Mouse (Mus musculus) CH12.LX (cell line): ENCODE results near the gene Gas2l2. TPM values are rescaled to one million over a fixed set of nuclear protein-coding genes. Genes with fewer than 3 reads are reported as not detected.

ENCODE experiments used
- DNase-seq: peaks from one replicate; pipeline ENCODE4 v3.0.0-alpha.2; 2013; ENCODE audit errors: extremely low read depth
- H3K27ac ChIP-seq: 2 replicates; pipeline ENCODE4 v1.5.1; 2012; ENCODE audit warnings: low read depth, mild to moderate bottlenecking, control low read depth, moderate library complexity; ENCODE audit not compliant: insufficient read depth
- H3K27me3 ChIP-seq: replicated peaks from 2 replicates; pipeline ENCODE3; 2012; ENCODE audit warnings: inconsistent platforms
- H3K36me3 ChIP-seq, 2 experiments: replicated peaks in 1 of 2; 2 replicates each; pipeline versions ENCODE3 to v1.6.1; 2012; ENCODE audit warnings: inconsistent platforms in 1 of 2, low read length in 1 of 2, mild to moderate bottlenecking in 1 of 2, mixed read lengths in 1 of 2, moderate library complexity in 1 of 2; ENCODE audit not compliant: control insufficient read depth in 1 of 2, insufficient read depth in 1 of 2
- H3K4me1 ChIP-seq, 2 experiments: 2 replicates each; pipeline ENCODE4 v1.6.1; 2012; ENCODE audit warnings: inconsistent platforms in 1 of 2, moderate library complexity in 1 of 2; ENCODE audit not compliant: insufficient read depth in 2 of 2, control insufficient read depth in 1 of 2
- H3K4me2 ChIP-seq: 2 replicates; pipeline ENCODE4 v1.6.1; 2012; ENCODE audit warnings: low read depth, mild to moderate bottlenecking, control low read depth; ENCODE audit not compliant: poor library complexity, insufficient read depth, severe bottlenecking
- H3K4me3 ChIP-seq, 3 experiments: fragments of 150-350 bp in 1 of 3; sonication (generic) in 1 of 3; replicated peaks in 1 of 3; 2 replicates each; pipeline versions ENCODE3 to v1.5.1; 2011 to 2012; ENCODE audit warnings: low read depth in 2 of 3, low read length in 2 of 3, mild to moderate bottlenecking in 2 of 3, moderate library complexity in 2 of 3, control low read depth in 1 of 3, improper control_type of control experiment in 1 of 3, inconsistent platforms in 1 of 3, mixed read lengths in 1 of 3; ENCODE audit not compliant: poor library complexity in 1 of 3
- H3K79me2 ChIP-seq: replicated peaks from 2 replicates; pipeline ENCODE4 v1.6.1; 2012; ENCODE audit warnings: mild to moderate bottlenecking, moderate library complexity; ENCODE audit not compliant: control insufficient read depth, poor library complexity, insufficient read depth, severe bottlenecking; ENCODE audit errors: extremely low read depth
- H3K9ac ChIP-seq: 2 replicates; pipeline ENCODE4 v1.6.1; 2012; ENCODE audit warnings: low read depth, mild to moderate bottlenecking, control low read depth, moderate library complexity; ENCODE audit not compliant: insufficient read depth
- H3K9me3 ChIP-seq: replicated peaks from 2 replicates; pipeline ENCODE3; 2012; ENCODE audit warnings: low read length, inconsistent platforms, mixed read lengths
- BHLHE40 ChIP-seq: IDR thresholded peaks from 2 replicates; pipeline ENCODE4 v1.6.1; 2011; ENCODE audit warnings: mild to moderate bottlenecking, low read depth, low read length, improper control_type of control experiment
- CHD1 ChIP-seq: IDR thresholded peaks from 2 replicates; pipeline ENCODE4 v1.6.1; 2012; ENCODE audit warnings: low read depth, low read length, improper control_type of control experiment, inconsistent platforms
- CHD2 ChIP-seq: IDR thresholded peaks from 2 replicates; pipeline ENCODE4 v1.6.1; 2011; ENCODE audit warnings: low read length, improper control_type of control experiment
- CTCF ChIP-seq, 2 experiments: IDR thresholded peaks in 1 of 2; conservative IDR thresholded peaks in 1 of 2; 2 replicates each; pipeline ENCODE4 v1.5.1; 2011 to 2012; ENCODE audit warnings: low read depth in 2 of 2, low read length in 2 of 2, improper control_type of control experiment in 1 of 2, inconsistent platforms in 1 of 2, mild to moderate bottlenecking in 1 of 2, moderate library complexity in 1 of 2
- E2F4 ChIP-seq: IDR thresholded peaks from 2 replicates; pipeline ENCODE4 v1.6.1; 2011; ENCODE audit warnings: low read depth, low read length, improper control_type of control experiment; ENCODE audit not compliant: insufficient replicate concordance
- ELF1 ChIP-seq: IDR thresholded peaks from 2 replicates; pipeline ENCODE4 v1.6.1; 2014; ENCODE audit warnings: low read depth, mild to moderate bottlenecking, inconsistent platforms, low read length, improper control_type of control experiment
- EP300 ChIP-seq: IDR thresholded peaks from 2 replicates; pipeline ENCODE4 v1.6.1; 2011; ENCODE audit warnings: low read length, improper control_type of control experiment
- ETS1 ChIP-seq: conservative IDR thresholded peaks from 2 replicates; pipeline ENCODE4 v1.6.1; 2012; ENCODE audit warnings: low read depth, mild to moderate bottlenecking, inconsistent platforms, low read length, improper control_type of control experiment, moderate library complexity
- GABPA ChIP-seq: IDR thresholded peaks from 2 replicates; pipeline ENCODE4 v1.6.1; 2012; ENCODE audit warnings: low read depth, low read length, improper control_type of control experiment, inconsistent platforms; ENCODE audit not compliant: insufficient replicate concordance
- HCFC1 ChIP-seq: IDR thresholded peaks from 2 replicates; pipeline ENCODE4 v1.6.1; 2012; ENCODE audit warnings: low read depth, mild to moderate bottlenecking, inconsistent platforms, low read length, improper control_type of control experiment
- IRF4 ChIP-seq: IDR thresholded peaks from 2 replicates; pipeline ENCODE4 v1.6.1; 2014; ENCODE audit warnings: low read depth, mild to moderate bottlenecking, inconsistent platforms, low read length, improper control_type of control experiment
- JUN ChIP-seq: IDR thresholded peaks from 2 replicates; pipeline ENCODE4 v1.6.1; 2011; ENCODE audit warnings: low read depth, mild to moderate bottlenecking, low read length, improper control_type of control experiment, moderate library complexity; ENCODE audit not compliant: insufficient read depth
- JUND ChIP-seq: conservative IDR thresholded peaks from 2 replicates; pipeline ENCODE4 v1.6.1; 2011; ENCODE audit warnings: low read depth, low read length, improper control_type of control experiment
- KAT2A ChIP-seq: IDR thresholded peaks from 2 replicates; pipeline ENCODE4 v1.6.1; 2012; ENCODE audit warnings: low read length, improper control_type of control experiment, inconsistent platforms; ENCODE audit not compliant: insufficient replicate concordance
- MAFK ChIP-seq: IDR thresholded peaks from 2 replicates; pipeline ENCODE4 v1.6.1; 2011; ENCODE audit warnings: low read length, improper control_type of control experiment; ENCODE audit not compliant: insufficient replicate concordance
- MAX ChIP-seq: IDR thresholded peaks from 2 replicates; pipeline ENCODE4 v1.6.1; 2011; ENCODE audit warnings: low read length, improper control_type of control experiment
- MAZ ChIP-seq: IDR thresholded peaks from 2 replicates; pipeline ENCODE4 v1.6.1; 2012; ENCODE audit warnings: low read depth, mild to moderate bottlenecking, inconsistent platforms, low read length, improper control_type of control experiment, moderate library complexity
- MEF2A ChIP-seq: IDR thresholded peaks from 2 replicates; pipeline ENCODE4 v1.6.1; 2014; ENCODE audit warnings: low read depth, mild to moderate bottlenecking, inconsistent platforms, low read length, improper control_type of control experiment, borderline replicate concordance
- MXI1 ChIP-seq: IDR thresholded peaks from 2 replicates; pipeline ENCODE4 v1.6.1; 2011; ENCODE audit warnings: mild to moderate bottlenecking, low read depth, low read length, improper control_type of control experiment
- MYC ChIP-seq: IDR thresholded peaks from 2 replicates; pipeline ENCODE4 v1.6.1; 2011; ENCODE audit warnings: low read depth, mild to moderate bottlenecking, improper control_type of control experiment, low read length
- NELFE ChIP-seq: IDR thresholded peaks from 2 replicates; pipeline ENCODE4 v1.6.1; 2011; ENCODE audit warnings: low read depth, low read length, improper control_type of control experiment
- NRF1 ChIP-seq: IDR thresholded peaks from 2 replicates; pipeline ENCODE4 v1.6.1; 2014; ENCODE audit warnings: low read depth, mild to moderate bottlenecking, inconsistent platforms, low read length, improper control_type of control experiment, moderate library complexity
- PAX5 ChIP-seq: IDR thresholded peaks from 2 replicates; pipeline ENCODE4 v1.6.1; 2012; ENCODE audit warnings: low read length, inconsistent platforms, mixed read lengths
- POLR2A ChIP-seq: IDR thresholded peaks from 2 replicates; pipeline ENCODE4 v1.6.1; 2011; ENCODE audit warnings: low read depth, mild to moderate bottlenecking, improper control_type of control experiment, low read length
- POLR2AphosphoS2 ChIP-seq: IDR thresholded peaks from 2 replicates; pipeline ENCODE4 v1.6.1; 2011; ENCODE audit warnings: low read depth, low read length, improper control_type of control experiment
- RAD21 ChIP-seq: IDR thresholded peaks from 2 replicates; pipeline ENCODE4 v1.6.1; 2011; ENCODE audit warnings: low read depth, mild to moderate bottlenecking, low read length, improper control_type of control experiment, moderate library complexity
- RCOR1 ChIP-seq: conservative IDR thresholded peaks from 2 replicates; pipeline ENCODE4 v1.6.1; 2012; ENCODE audit warnings: low read depth, mild to moderate bottlenecking, inconsistent platforms, low read length, improper control_type of control experiment
- SIN3A ChIP-seq: IDR thresholded peaks from 2 replicates; pipeline ENCODE4 v1.6.1; 2012; ENCODE audit warnings: low read length, improper control_type of control experiment, inconsistent platforms
- SMC3 ChIP-seq: IDR thresholded peaks from 2 replicates; pipeline ENCODE4 v1.6.1; 2011; ENCODE audit warnings: low read depth, low read length, improper control_type of control experiment
- TBP ChIP-seq: conservative IDR thresholded peaks from 2 replicates; pipeline ENCODE4 v1.6.1; 2011; ENCODE audit warnings: low read depth, low read length, improper control_type of control experiment
- TCF12 ChIP-seq: IDR thresholded peaks from 2 replicates; pipeline ENCODE4 v1.6.1; 2014; ENCODE audit warnings: low read depth, mild to moderate bottlenecking, inconsistent platforms, low read length, improper control_type of control experiment
- UBTF ChIP-seq: IDR thresholded peaks from 2 replicates; pipeline ENCODE4 v1.6.1; 2012; ENCODE audit warnings: low read depth, mild to moderate bottlenecking, inconsistent platforms, low read length, improper control_type of control experiment, moderate library complexity
- USF1 ChIP-seq: IDR thresholded peaks from 2 replicates; pipeline ENCODE4 v1.6.1; 2014; ENCODE audit warnings: low read depth, mild to moderate bottlenecking, inconsistent platforms, low read length, improper control_type of control experiment
- USF2 ChIP-seq: conservative IDR thresholded peaks from 2 replicates; pipeline ENCODE4 v1.6.1; 2011; ENCODE audit warnings: low read depth, low read length, improper control_type of control experiment
- ZC3H11A ChIP-seq: IDR thresholded peaks from 2 replicates; pipeline ENCODE4 v1.6.1; 2012; ENCODE audit warnings: low read depth, mild to moderate bottlenecking, inconsistent platforms, low read length, improper control_type of control experiment
- ZKSCAN1 ChIP-seq: IDR thresholded peaks from 2 replicates; pipeline ENCODE4 v1.6.1; 2012; ENCODE audit warnings: low read depth, inconsistent platforms, low read length, improper control_type of control experiment, borderline replicate concordance
- ZMIZ1 ChIP-seq: IDR thresholded peaks from 2 replicates; pipeline ENCODE4 v1.6.1; 2012; ENCODE audit warnings: low read depth, mild to moderate bottlenecking, inconsistent platforms, low read length, improper control_type of control experiment
- ZNF384 ChIP-seq: IDR thresholded peaks from 2 replicates; pipeline ENCODE4 v1.6.1; 2012; ENCODE audit warnings: low read depth, low read length, improper control_type of control experiment, inconsistent platforms
- dilution Hi-C: fragments of 300-500 bp; cut with MboI; formaldehyde crosslinking; loops from 2 replicates; pipeline ENCODE4 v1.14.3; 2020; ENCODE audit warnings: low sequenced_read_pairs; ENCODE audit not compliant: extremely low pct_unique_long_range_greater_than_20kb, extremely low pct_ligation_motif_present
- in situ Hi-C: fragments of 300-500 bp; cut with MboI; formaldehyde crosslinking; loops from 3 replicates; pipeline ENCODE4 v1.14.3; 2019; ENCODE audit warnings: low sequenced_read_pairs, low pct_ligation_motif_present, low pct_unique_long_range_greater_than_20kb, mixed read lengths
- polyA plus RNA-seq: library from polyadenylated mRNA; unstranded; fragments of >175 nt; gene quantifications from 2 replicates; pipeline ENCODE4 v1.2.1, GENCODE M21; 2012; ENCODE audit warnings: low read depth; ENCODE audit not compliant: insufficient read length
- total RNA-seq, 2 experiments: library from RNA; depleted of rRNA; stranded (reverse); fragments of 300-350 nt in 1 of 2; fragments of >200 nt in 1 of 2; gene quantifications; 2 replicates each; pipeline ENCODE4 v1.2.3; 2012 to 2014

Gas2l2 gene
- total and polyA plus RNA-seq, 3 experiments, result not detected

DNA sequence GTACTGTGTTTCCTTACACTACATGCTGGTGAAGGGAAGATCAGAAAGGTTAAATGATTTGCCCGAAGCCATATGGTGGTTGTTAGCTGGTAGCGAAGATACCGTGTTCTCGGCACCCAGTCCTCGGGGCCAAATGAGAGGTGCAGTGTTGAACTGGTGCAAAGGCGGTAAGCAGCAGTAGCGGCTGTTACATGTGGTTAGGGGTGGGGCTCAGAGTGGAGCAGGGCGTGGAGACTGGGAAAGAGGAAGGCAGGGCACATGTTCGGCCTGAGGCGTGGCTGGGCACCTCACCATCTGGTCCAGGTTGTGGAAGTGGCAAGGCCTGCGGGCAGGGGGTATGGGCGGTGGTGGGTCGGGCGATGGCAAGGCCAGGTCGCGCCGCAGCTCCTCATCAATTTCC lies 2.3 kb downstream of the Gas2l2 start (continued):
- no peak for TF ChIP-seq SIN3A
- no peak for TF ChIP-seq KAT2A

GRCm38 (mm10) chr11:83424681-83425080 lies 4.6 kb downstream of the Gas2l2 start:
- in situ Hi-C loops, result loop anchor here (5.0 to 25.0 kb wide), 3 partner anchors 72 to 512 kb away; partner anchors contain the start of genes Nle1 and Unc45b
- Histone ChIP-seq H3K36me3 (no peaks in the 10 kb centered on the region), H3K4me2 (no peak overlapping the region), H3K9ac (no peak overlapping the region), H3K27me3 (peaks cover 74% of the 10 kb centered on the region)
- TF ChIP-seq ZKSCAN1 (no peak), USF1 (no peak), UBTF (no peak), EP300 (no peak), ZC3H11A (peak; percentile 89), TCF12 (no peak), MYC (0 out of 2 replicates have a peak, but pooled peaks have one; percentile 52), NRF1 (no peak), RCOR1 (no peak), ETS1 (no peak), CTCF (conservative IDR thresholded peaks at IDR 0.05 in 1 of 2, IDR thresholded peaks at IDR 0.05 in 1 of 2; ENCODE audit: low read depth in 2 of 2, low read length in 2 of 2) (peak; percentile 91 to 99), JUND (peak; percentile 55), MAFK (no peak), TBP (no peak), KAT2A (no peak), CHD1 (no peak), IRF4 (peak; percentile 70), ZMIZ1 (no peak), HCFC1 (no peak), MAX (peak; percentile 56; the same call in 1 of the 2 replicates), ZNF384 (no peak), JUN (no peak), RAD21 (no peak; the same call in none of the 2 replicates), GABPA (no peak), SIN3A (0 out of 2 replicates have a peak, but pooled peaks have one; percentile 52), MAZ (peak; percentile 85), USF2 (no peak), MEF2A (0 out of 2 replicates have a peak, but pooled peaks have one; percentile 15), POLR2AphosphoS2 (no peak), CHD2 (no peak), PAX5 (no peak), E2F4 (no peak), ELF1 (no peak), POLR2A (no peak), MXI1 (0 out of 2 replicates have a peak, but pooled peaks have one; percentile 36), BHLHE40 (no peak), SMC3 (peak; percentile 96), NELFE (peak; percentile 62; the same call in 1 of the 2 replicates)
- TF ChIP-seq, all 38 proteins: peak for 12
- Histone ChIP-seq H3K79me2 (no peaks in the 10 kb centered on the region), H3K27ac (no peak overlapping the region), H3K9me3 (no peaks in the 10 kb centered on the region), H3K4me1 (peaks cover 13 to 21% of the 10 kb centered on the region in 2 experiments), H3K4me3 (no peak overlapping the region)
- DNase-seq, result peak; percentile 82
- dilution Hi-C loops, result no loop called here
